Mouse (Mus musculus) testis, adult 2 months (tissue): ENCODE results near the gene Cdk6.

Experiments
- CTCF ChIP-seq: fragments of 200-500 bp; IDR thresholded peaks from 2 replicates; pipeline ENCODE4 v1.5.1; 2012; ENCODE audit warnings: low read depth, mild to moderate bottlenecking, inconsistent platforms, low read length, moderate library complexity; ENCODE audit not compliant: control insufficient read depth, insufficient read depth, insufficient replicate concordance
- POLR2A ChIP-seq: fragments of 200-500 bp; IDR thresholded peaks from 2 replicates; pipeline ENCODE4 v1.6.1; 2012; ENCODE audit warnings: low read depth, mild to moderate bottlenecking, inconsistent platforms, low read length, moderate library complexity; ENCODE audit not compliant: control insufficient read depth

DNA sequence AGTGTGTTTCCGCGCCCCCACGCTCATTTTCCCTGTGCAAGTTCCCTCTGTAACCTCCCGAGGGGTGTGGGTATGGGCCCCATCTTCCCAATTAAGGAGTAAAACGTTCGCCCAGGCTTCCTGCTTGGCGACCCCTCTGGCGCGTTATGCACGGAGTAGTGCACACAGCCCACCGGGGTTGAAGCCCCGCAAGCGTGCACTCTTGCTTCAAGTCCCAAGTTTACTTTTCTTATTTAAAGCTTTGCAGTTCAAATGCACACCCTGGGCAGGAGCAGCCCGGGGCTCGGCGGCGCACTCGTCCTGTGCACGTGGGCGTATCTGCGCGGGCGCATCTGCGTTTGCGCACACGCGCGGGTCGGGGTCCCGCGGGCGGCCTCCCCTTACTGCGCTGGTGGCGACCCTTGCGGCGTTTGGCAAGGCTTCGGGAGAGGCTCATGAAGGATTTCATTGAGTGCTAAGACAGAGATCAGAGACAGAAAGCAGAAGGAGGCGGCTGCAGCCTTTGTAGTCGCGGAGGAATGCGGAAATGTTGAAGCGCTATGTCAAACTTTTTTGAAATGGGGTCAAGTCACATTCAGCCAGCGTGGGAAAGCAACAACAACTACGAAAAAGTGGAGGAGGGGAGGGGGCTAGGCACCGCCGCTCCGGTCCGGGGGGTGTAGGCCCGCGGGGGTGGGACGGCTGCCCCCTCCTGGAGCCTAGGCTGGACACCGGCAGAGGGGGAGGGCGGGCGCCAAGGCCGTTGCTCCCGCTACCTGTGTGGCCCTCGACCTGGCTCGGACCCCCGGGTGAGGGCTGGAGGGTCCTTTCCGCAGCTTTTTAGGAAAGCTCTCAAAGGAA, 866 bp downstream of the Cdk6 start:
- TF ChIP-seq CTCF (no peak), POLR2A (no peak; the same call in 1 of the 2 replicates)
